Mouse (Mus musculus) cerebellum, adult 2 months (tissue): Measurements from ENCODE around the gene Tiam1.

Experiments
- CTCF ChIP-seq: fragments of 200-500 bp; IDR thresholded peaks from 2 replicates; pipeline ENCODE4 v1.5.1; 2011; ENCODE audit warnings: low read depth, mild to moderate bottlenecking, control low read depth, low read length, moderate library complexity, borderline replicate concordance; ENCODE audit not compliant: insufficient read depth
- POLR2A ChIP-seq: fragments of 200-500 bp; IDR thresholded peaks from 2 replicates; pipeline ENCODE4 v1.6.1; 2011; ENCODE audit warnings: low read length, control low read depth, borderline replicate concordance; ENCODE audit not compliant: insufficient read depth

GRCm38 (mm10) chr16:89985702-89986481 lies 157.7 kb downstream of the Tiam1 start:
- TF ChIP-seq CTCF: no peak
- TF ChIP-seq POLR2A: no peak
